Mouse (Mus musculus): ENCODE data around the gene Filip1l. TPM values are rescaled to one million over a fixed set of nuclear protein-coding genes. Genes with fewer than 3 reads are reported as not detected.
A peak's percentile ranks its signal among the peaks of the same experiment; 100 is the strongest.

Filip1l gene
- polyA plus RNA-seq, 1 experiment from 2014 or later: 56.2 TPM

DNA sequence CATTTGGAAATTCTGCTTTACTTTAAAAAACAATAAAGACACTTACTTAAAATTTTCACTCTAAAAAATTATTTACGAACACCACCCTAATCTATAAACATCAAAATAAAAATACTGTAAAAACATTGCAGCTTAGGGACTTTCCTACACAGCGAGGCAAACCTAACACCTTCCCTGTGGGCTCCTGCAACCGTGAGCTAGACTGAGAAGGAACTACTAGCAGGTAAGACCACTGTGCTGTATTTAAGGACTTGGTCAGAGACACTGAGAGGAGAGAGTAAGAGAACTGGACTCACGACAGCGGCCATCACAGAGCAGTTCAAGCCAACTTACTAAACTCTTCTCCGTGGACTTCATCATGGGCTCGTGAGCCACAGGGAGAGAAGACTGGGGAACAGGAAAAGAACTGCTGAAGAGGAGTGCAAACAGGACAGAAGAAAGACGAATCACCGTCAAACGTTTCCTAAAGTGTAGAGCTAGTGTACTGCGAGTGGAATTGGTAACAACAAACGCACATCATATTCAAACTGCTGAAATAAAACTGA lies 117.5 kb downstream of the Filip1l start:
- WGBS: 87% methylated on average over 12 of the region's 12 CpGs
- H3K4me2 ChIP-seq (ENCODE audit: low read depth, low read length): no peak overlapping the region

DNA sequence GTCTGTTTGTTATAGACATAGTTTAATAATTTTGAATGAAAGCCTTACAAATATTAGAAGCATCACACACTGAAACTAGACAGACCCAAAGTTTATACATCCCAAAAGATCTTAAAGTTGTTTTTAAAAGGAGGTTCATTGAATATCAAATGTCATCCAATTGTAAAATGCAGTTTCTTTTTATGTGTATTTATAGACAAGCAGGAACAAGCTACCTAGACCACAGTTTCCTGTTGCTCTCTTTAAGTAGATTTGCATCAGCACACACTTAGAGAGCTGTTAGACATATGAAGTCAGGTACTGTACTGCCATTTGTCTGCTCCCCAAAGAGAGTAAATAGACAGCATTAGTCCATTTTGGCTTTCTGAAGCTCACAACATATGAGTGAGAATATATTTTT lies 118.2 kb downstream of the Filip1l start:
- Histone ChIP-seq H3K9me3 (replicated peaks; ENCODE audit: control insufficient read depth, low read length) (no peaks in the 10 kb centered on the region), H3K4me1 (ENCODE audit: control insufficient read depth, insufficient read depth, low read length) (peaks cover 4% of the 10 kb centered on the region; the same call in 1 of the 2 replicates), H3K4me3 (replicated peaks; ENCODE audit: low read length) (no peak overlapping the region), H3K4me2 (ENCODE audit: low read depth, low read length) (no peak overlapping the region), H3K36me3 (ENCODE audit: control insufficient read depth, insufficient read depth, low read length) (no peaks in the 10 kb centered on the region), H3K9ac (ENCODE audit: low read length) (no peak overlapping the region), H3K27ac (ENCODE audit: low read length) (no peak overlapping the region), H3K27me3 (ENCODE audit: control insufficient read depth, insufficient read depth, low read length) (no peaks in the 10 kb centered on the region)
- ATAC-seq (ENCODE audit: insufficient read depth, low FRiP score): no peak

More for the DNA sequence above, 117.5 kb downstream of the Filip1l start:
- Histone ChIP-seq H3K4me1 (ENCODE audit: control insufficient read depth, insufficient read depth, low read length) (peaks cover 4% of the 10 kb centered on the region; the same call in 1 of the 2 replicates), H3K9me3 (replicated peaks; ENCODE audit: control insufficient read depth, low read length) (no peaks in the 10 kb centered on the region), H3K9ac (ENCODE audit: low read length) (no peak overlapping the region), H3K36me3 (ENCODE audit: control insufficient read depth, insufficient read depth, low read length) (no peaks in the 10 kb centered on the region), H3K27ac (ENCODE audit: low read length) (no peak overlapping the region), H3K27me3 (ENCODE audit: control insufficient read depth, insufficient read depth, low read length) (no peaks in the 10 kb centered on the region), H3K4me3 (replicated peaks; ENCODE audit: low read length) (no peak overlapping the region)
- no peak for ATAC-seq (ENCODE audit: insufficient read depth, low FRiP score)

DNA sequence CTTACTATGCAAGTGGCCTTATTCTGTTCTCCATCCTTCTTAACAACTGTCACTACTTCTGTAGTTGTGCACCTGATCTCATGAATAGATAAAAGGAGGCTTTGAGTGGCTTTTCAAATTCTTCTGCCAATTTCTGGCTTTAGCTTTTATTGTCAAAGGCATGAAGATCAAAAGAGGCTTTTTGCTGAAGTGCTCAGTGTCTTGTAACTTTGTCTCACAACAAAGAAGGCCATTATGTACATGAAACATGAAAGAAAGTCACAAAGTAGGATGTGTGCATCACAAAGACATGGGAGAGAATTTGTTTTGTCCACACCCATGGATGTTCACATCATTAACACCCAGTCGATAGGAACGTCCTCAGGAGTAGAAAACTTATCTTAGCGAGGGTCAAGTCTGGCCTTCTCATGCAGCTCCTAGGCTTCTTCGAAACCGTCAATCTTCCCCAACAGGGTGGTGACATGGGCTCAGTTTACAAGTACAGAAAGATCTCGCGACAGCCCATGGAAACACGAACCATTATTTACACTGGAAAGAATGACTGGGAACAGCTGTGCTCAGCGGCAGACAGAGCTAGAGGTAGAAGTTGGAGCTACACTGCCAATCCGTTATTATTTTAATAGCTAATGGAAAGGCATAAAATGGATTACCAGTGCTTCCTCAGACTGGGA lies 120.7 kb downstream of the Filip1l start:
- H3K4me1 ChIP-seq (ENCODE audit: control insufficient read depth, insufficient read depth, low read length): peaks cover 4% of the 10 kb centered on the region; the same call in 1 of the 2 replicates
- 26% methylated on average over 10 of the region's 10 CpGs for WGBS
- no peak for ATAC-seq (ENCODE audit: insufficient read depth, low FRiP score)
- H3K4me2 ChIP-seq (ENCODE audit: low read depth, low read length): no peak overlapping the region
- H3K9ac ChIP-seq (ENCODE audit: low read length): no peak overlapping the region
- no peak overlapping the region for H3K4me3 ChIP-seq (replicated peaks; ENCODE audit: low read length)
- no peak overlapping the region for H3K27ac ChIP-seq (ENCODE audit: low read length)
- H3K27me3 ChIP-seq (ENCODE audit: control insufficient read depth, insufficient read depth, low read length): no peaks in the 10 kb centered on the region
- no peaks in the 10 kb centered on the region for H3K9me3 ChIP-seq (replicated peaks; ENCODE audit: control insufficient read depth, low read length)
- no peaks in the 10 kb centered on the region for H3K36me3 ChIP-seq (ENCODE audit: control insufficient read depth, insufficient read depth, low read length)

DNA sequence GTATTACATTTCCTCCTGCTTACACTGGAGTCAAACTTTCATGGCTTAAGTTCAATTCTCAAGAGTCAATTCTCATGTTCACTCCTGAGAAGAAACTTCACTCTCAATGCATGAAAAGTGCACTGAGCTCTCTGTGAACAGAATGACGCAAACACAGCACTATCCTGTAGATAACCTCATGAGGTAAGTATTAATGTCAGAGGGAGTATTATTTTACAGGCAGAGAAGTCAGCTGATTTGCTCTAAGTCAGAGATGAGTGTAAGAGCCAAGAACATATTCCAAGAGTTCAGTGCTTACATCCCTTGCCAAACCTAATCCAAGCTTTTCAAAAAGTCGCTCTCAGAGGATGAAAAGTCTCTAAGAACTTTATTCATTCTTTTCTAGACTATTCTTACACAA lies 125.6 kb downstream of the Filip1l start:
- 64% methylated on average over 2 of the region's 2 CpGs for WGBS
- H3K4me1 ChIP-seq (ENCODE audit: control insufficient read depth, insufficient read depth, low read length): peaks cover 8% of the 10 kb centered on the region; the same call in 1 of the 2 replicates
- ATAC-seq (ENCODE audit: insufficient read depth, low FRiP score): peak; percentile 56; the same call in 1 of the 2 replicates

DNA sequence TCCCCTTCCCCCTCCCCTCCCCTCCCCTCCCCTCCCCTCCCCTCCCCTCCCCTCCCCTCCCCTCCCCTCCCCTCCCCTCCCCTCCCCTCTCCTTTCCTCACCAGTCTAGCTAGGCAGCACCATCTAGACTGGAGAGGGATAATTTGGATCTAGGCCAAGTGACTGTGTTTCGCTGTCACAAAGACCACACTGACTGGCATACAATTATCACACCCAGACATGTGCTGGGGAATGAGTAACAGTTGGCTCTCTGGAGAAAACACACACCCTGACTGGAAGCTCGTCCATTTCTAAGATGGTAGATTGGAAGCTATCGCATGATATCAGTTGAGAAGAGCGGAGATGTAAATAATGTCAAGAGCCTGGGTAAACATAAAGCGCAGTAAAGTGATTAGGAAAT lies 126.9 kb downstream of the Filip1l start:
- H3K36me3 ChIP-seq (ENCODE audit: control insufficient read depth, insufficient read depth, low read length): no peaks in the 10 kb centered on the region
- 38% methylated on average over 5 of the region's 5 CpGs for WGBS
- no peaks in the 10 kb centered on the region for H3K9me3 ChIP-seq (replicated peaks; ENCODE audit: control insufficient read depth, low read length)
- ATAC-seq (ENCODE audit: insufficient read depth, low FRiP score): no peak
- H3K27me3 ChIP-seq (ENCODE audit: control insufficient read depth, insufficient read depth, low read length): no peaks in the 10 kb centered on the region
- H3K27ac ChIP-seq (ENCODE audit: low read length): no peak overlapping the region
- H3K4me2 ChIP-seq (ENCODE audit: low read depth, low read length): no peak overlapping the region
- no peak overlapping the region for H3K9ac ChIP-seq (ENCODE audit: low read length)
- H3K4me1 ChIP-seq (ENCODE audit: control insufficient read depth, insufficient read depth, low read length): 0 out of 2 replicates have a peak, but pooled peaks cover 3% of the 10 kb centered on the region
- no peak overlapping the region for H3K4me3 ChIP-seq (replicated peaks; ENCODE audit: low read length)

More for the DNA sequence above, 125.6 kb downstream of the Filip1l start:
- H3K4me2 ChIP-seq (ENCODE audit: low read depth, low read length): no peak overlapping the region
- no peaks in the 10 kb centered on the region for H3K27me3 ChIP-seq (ENCODE audit: control insufficient read depth, insufficient read depth, low read length)
- H3K9me3 ChIP-seq (replicated peaks; ENCODE audit: control insufficient read depth, low read length): no peaks in the 10 kb centered on the region
- no peaks in the 10 kb centered on the region for H3K36me3 ChIP-seq (ENCODE audit: control insufficient read depth, insufficient read depth, low read length)
- no peak overlapping the region for H3K4me3 ChIP-seq (replicated peaks; ENCODE audit: low read length)
- no peak overlapping the region for H3K27ac ChIP-seq (ENCODE audit: low read length)
- H3K9ac ChIP-seq (ENCODE audit: low read length): no peak overlapping the region

DNA sequence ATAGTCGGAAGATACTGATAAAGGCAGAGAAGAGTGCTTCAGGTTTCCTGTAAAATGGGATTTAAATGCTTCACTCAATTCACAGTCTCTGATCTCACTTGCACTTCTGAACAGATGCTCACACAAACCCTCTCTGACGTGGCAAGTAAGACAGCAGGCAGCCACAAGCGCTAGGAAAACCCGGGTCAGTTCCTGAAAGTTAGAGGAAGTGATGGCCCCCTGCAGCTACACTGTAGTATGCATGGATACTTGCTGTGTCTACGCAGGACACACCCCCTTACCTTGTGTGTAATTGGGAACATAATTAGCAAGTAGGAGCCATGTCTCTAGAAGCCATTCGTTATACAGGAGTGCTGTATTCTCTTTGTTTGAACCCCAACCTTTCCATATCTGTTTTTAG lies 129.4 kb downstream of the Filip1l start:
- Histone ChIP-seq H3K4me1 (ENCODE audit: control insufficient read depth, insufficient read depth, low read length) (peaks cover 12% of the 10 kb centered on the region; the same call in 1 of the 2 replicates), H3K4me2 (ENCODE audit: low read depth, low read length) (no peak overlapping the region), H3K27me3 (ENCODE audit: control insufficient read depth, insufficient read depth, low read length) (no peaks in the 10 kb centered on the region), H3K9ac (ENCODE audit: low read length) (no peak overlapping the region), H3K4me3 (replicated peaks; ENCODE audit: low read length) (no peak overlapping the region), H3K9me3 (replicated peaks; ENCODE audit: control insufficient read depth, low read length) (no peaks in the 10 kb centered on the region), H3K36me3 (ENCODE audit: control insufficient read depth, insufficient read depth, low read length) (no peaks in the 10 kb centered on the region), H3K27ac (ENCODE audit: low read length) (no peak overlapping the region)
- 75% methylated on average over 6 of the region's 6 CpGs for WGBS
- no peak for ATAC-seq (ENCODE audit: insufficient read depth, low FRiP score)

DNA sequence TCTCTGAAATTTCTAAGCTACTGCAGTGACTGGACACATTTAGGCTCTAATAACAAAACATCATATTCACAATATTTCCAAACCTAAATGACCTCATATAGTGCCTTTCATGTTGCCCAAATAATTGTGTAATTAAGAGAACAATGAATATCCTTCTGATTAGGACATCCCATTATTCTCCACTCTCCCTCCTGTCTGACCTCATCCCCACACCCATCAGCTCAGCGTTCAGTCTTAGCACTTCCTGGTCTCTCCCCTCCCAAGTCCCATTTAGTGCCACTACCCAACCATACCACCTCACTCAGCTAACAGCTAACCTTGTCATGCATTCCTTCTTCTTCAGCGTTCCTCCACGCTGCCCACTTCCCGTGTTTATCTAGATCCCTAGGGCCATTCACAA lies 130.0 kb downstream of the Filip1l start:
- H3K4me3 ChIP-seq (replicated peaks; ENCODE audit: low read length): no peak overlapping the region
- H3K9ac ChIP-seq (ENCODE audit: low read length): no peak overlapping the region
- peak overlapping the region; percentile 46; the same call in 1 of the 2 replicates for H3K27ac ChIP-seq (ENCODE audit: low read length)
- no peaks in the 10 kb centered on the region for H3K36me3 ChIP-seq (ENCODE audit: control insufficient read depth, insufficient read depth, low read length)
- H3K9me3 ChIP-seq (replicated peaks; ENCODE audit: control insufficient read depth, low read length): no peaks in the 10 kb centered on the region
- no peaks in the 10 kb centered on the region for H3K27me3 ChIP-seq (ENCODE audit: control insufficient read depth, insufficient read depth, low read length)
- H3K4me1 ChIP-seq (ENCODE audit: control insufficient read depth, insufficient read depth, low read length): peaks cover 15% of the 10 kb centered on the region; the same call in 1 of the 2 replicates
- H3K4me2 ChIP-seq (ENCODE audit: low read depth, low read length): no peak overlapping the region
- WGBS: 53% methylated on average over 4 of the region's 4 CpGs
- no peak for ATAC-seq (ENCODE audit: insufficient read depth, low FRiP score)

DNA sequence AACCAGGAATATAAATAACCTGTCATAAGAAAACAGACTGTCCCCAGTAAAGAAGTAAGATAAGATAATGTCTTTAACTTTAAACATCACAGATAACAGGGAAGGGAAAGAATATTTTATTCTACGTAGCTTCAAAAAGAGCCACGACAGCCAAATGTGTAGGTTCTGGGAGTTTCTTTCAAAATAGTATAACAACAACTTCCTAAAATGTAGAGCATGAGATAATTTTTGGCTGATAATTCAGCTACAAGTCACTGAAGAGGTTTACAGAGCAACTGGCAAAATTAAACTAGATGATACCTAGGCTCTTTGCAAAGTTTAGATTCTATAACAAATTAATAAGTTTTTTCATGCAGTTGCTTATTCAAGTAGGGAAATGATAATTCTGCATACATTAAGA lies 130.6 kb downstream of the Filip1l start:
- Histone ChIP-seq H3K27me3 (ENCODE audit: control insufficient read depth, insufficient read depth, low read length) (no peaks in the 10 kb centered on the region), H3K9me3 (replicated peaks; ENCODE audit: control insufficient read depth, low read length) (no peaks in the 10 kb centered on the region), H3K4me3 (replicated peaks; ENCODE audit: low read length) (no peak overlapping the region), H3K27ac (ENCODE audit: low read length) (peak overlapping the region; percentile 46; the same call in 1 of the 2 replicates), H3K4me1 (ENCODE audit: control insufficient read depth, insufficient read depth, low read length) (peaks cover 15% of the 10 kb centered on the region; the same call in 1 of the 2 replicates), H3K36me3 (ENCODE audit: control insufficient read depth, insufficient read depth, low read length) (no peaks in the 10 kb centered on the region), H3K9ac (ENCODE audit: low read length) (no peak overlapping the region), H3K4me2 (ENCODE audit: low read depth, low read length) (no peak overlapping the region)
- no peak for ATAC-seq (ENCODE audit: insufficient read depth, low FRiP score)
- 55% methylated on average over 2 of the region's 2 CpGs for WGBS

DNA sequence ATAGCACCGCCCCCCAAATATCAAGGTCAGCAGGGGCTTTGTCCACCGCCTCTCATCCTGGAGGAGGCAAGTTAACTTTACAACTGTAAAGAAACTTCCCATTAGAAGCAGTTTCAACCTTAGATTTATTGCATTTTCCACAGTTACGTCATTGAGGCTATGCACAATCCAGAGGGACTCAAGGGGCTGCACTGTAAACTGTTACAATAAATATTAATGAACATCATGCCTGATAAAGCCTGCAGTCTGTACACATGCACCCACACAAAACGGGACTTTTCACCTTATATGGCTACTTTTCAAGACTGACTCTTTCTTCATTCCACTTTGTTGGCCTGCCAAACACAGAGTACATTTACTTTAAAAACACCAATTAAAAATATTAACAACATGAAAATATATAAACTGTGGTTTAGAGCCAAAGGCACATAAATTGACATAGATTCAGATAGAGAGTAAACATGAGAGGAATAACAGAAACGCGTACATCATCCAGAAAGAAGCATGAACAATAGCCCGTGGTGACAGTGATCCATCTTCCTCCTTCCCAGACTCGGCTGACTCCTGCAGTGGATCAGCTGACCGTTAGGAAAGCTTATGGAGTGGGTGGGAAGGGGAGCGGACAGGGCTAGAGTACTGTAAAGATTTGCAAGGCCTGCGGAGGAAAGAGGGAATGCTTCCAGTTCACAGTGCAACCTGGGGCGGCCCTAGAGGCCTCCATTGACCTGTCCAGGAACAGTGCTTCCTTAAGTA lies 131.3 kb downstream of the Filip1l start:
- peak overlapping the region; percentile 89 for H3K27ac ChIP-seq (ENCODE audit: low read length)
- no peaks in the 10 kb centered on the region for H3K27me3 ChIP-seq (ENCODE audit: control insufficient read depth, insufficient read depth, low read length)
- H3K4me1 ChIP-seq (ENCODE audit: control insufficient read depth, insufficient read depth, low read length): peaks cover 15% of the 10 kb centered on the region; the same call in 1 of the 2 replicates
- no peak overlapping the region for H3K4me3 ChIP-seq (replicated peaks; ENCODE audit: low read length)
- H3K36me3 ChIP-seq (ENCODE audit: control insufficient read depth, insufficient read depth, low read length): no peaks in the 10 kb centered on the region
- peak; percentile 75 for ATAC-seq (ENCODE audit: insufficient read depth, low FRiP score)
- H3K4me2 ChIP-seq (ENCODE audit: low read depth, low read length): no peak overlapping the region
- no peaks in the 10 kb centered on the region for H3K9me3 ChIP-seq (replicated peaks; ENCODE audit: control insufficient read depth, low read length)
- WGBS: 33% methylated on average over 12 of the region's 12 CpGs
- peak overlapping the region; percentile 6; the same call in 1 of the 2 replicates for H3K9ac ChIP-seq (ENCODE audit: low read length)

All from stomach, embryonic 16.5 days (tissue).